Mouse (Mus musculus) activated CD4-positive, CD25-positive, alpha-beta regulatory T cell, adult 9 weeks (primary cell): ENCODE data around the gene Gm11639. TPM values are rescaled to one million over a fixed set of nuclear protein-coding genes. Genes with fewer than 3 reads are reported as not detected.

ENCODE experiments used
- polyA plus RNA-seq: library from polyadenylated mRNA; unstranded; fragments of 100-300 nt; shearing (Covaris generic); gene quantifications from one replicate; pipeline ENCODE4 v1.2.1, GENCODE M21; 2017

Gm11639 gene
- polyA plus RNA-seq: 0.05 TPM

DNA sequence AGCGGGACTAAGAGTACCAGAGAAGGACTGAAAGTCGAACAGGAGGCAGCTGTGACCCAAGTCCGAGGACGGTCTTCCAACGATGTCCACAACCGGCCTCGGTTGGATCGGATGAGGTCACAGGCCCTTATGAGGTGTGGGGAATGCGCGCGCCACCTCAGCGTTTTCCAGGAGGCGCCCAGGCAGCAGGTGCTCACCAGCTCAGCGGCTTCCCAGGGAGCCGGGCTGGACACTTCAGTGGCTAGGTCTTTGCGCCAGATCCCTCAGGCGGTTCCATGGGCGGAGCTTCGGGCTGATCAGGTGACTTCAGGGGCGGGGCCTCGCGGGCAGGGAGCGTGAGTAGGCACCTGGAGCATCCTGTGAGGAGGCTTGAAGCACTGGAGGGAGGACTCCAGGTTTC lies at the start of gene Gm11639:
Gene Gm11639 (plus strand): TSS at position 160 of the 400 bp plus-strand sequence.

DNA sequence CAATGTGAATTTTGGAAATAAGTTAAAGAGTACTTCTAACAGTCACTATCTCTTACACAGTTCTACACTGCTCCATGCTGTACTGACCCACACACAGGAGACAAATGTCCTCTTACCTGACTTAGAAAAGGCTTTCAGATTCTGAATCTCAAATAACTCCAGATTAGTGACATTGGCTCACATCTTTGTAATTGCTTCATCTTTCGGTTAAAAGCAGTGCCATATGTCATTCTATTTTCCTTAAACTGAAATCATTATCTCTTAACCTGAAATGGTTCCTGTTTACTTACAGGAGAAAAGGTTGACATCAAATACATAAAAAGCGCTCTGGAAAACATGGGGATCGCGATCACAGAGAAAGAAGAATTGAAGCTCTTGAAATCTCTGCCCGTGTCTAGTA lies 377.8 kb downstream of the Gm11639 start, which contains the start of gene Efcab3:
Gene Efcab3 (plus strand): TSS at position 301 of the 400 bp plus-strand sequence.

DNA sequence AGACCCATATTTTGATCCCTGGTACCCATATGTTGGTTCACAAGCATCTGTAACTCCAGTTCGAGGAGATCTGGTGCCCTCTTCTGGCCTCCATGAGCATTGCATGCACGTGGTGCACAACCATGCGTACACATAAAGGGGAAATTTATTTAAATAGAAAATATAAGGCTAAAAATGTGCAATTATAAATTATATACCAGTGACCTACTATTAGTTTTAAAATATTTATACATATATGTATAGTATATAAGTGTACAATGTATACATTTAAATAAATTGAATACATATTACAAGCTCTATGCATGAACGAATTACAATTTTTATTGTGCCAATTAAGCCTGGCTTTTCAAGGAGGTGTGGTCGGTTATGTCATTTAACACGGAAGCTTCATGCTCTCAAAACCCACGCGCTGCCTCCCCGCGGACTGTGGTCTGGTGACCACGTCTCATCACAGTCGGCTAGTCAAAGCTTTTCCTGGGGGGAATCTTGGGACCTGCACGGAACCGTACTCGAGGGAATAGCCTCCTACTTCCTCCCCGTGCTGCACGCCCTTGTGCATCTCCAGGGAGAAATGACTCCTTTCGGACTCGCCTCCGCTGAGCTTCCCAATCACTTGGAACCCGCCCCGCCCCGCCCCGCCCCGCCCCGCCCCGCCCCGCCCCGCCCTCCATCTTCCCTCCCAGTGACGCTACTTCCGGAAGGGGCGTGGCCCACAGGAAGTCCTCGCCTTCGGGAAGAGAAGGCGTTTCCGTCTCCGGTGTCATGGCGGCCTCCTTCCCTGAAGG lies 440.4 kb downstream of the Gm11639 start, which contains the start of gene Mettl2:
Gene Mettl2 (plus strand): TSS at position 691 of the 785 bp plus-strand sequence.

DNA sequence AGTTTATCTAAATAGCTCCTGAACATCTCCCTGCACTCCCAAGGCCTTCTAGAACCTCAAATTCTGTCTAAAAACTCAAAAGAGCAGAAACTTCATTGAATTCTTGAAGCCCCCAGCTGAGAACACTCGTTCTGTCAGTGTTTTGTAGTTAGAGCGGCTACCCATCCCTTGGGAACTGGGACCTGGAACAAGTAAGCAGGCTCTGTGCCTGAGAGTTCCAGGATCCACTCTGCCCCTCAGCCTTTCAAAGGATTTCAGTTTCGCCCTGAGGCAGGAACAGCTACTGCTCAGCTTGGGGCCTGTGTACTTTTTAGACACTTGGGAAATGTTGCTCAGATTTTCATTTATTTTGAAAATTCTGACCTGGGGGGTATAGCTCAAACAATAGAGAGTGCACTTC lies 461.1 kb downstream of the Gm11639 start, which contains the start of gene Gm10842:
Gene Gm10842 (plus strand): TSS at position 301 of the 400 bp plus-strand sequence.

Other genes starting within 250 kb of the Gm11639 start
- 52.9 TPM for gene Kansl1, start 216.8 kb upstream of the Gm11639 start, polyA plus RNA-seq
- 37.3 TPM for gene Cdc27, start 135.1 kb upstream of the Gm11639 start, polyA plus RNA-seq
- gene Myl4, start 135.0 kb upstream of the Gm11639 start, polyA plus RNA-seq: 8.0 TPM
- 22.2 TPM for gene Itgb3, start 77.7 kb upstream of the Gm11639 start, polyA plus RNA-seq